Mouse (Mus musculus) urinary bladder, postnatal 10 days (tissue): ENCODE results near the gene Dapl1.

ENCODE experiments used
- DNase-seq: peaks from one replicate; pipeline ENCODE4 v3.0.0; 2022; ENCODE audit warnings: low spot score

The Dapl1 gene

GRCm38 (mm10) chr2:59484438-59484837 lies at the start of gene Dapl1:
TSS of gene Dapl1 (plus strand) at chr2:59484653.
- no peak for DNase-seq

GRCm38 (mm10) chr2:59434820-59435219 lies 49.6 kb upstream of the Dapl1 start:
- DNase-seq, result no peak

GRCm38 (mm10) chr2:59437684-59438393 lies 46.6 kb upstream of the Dapl1 start:
- peak; percentile 27 for DNase-seq

GRCm38 (mm10) chr2:59438479-59438935 lies 45.9 kb upstream of the Dapl1 start:
- no peak for DNase-seq

- DNase-seq, result no peak
Measured at GRCm38 (mm10) chr2:59439824-59440223, 44.6 kb upstream of the Dapl1 start.

- peak; percentile 30 for DNase-seq
Measured at GRCm38 (mm10) chr2:59440481-59440880, 44.0 kb upstream of the Dapl1 start.

GRCm38 (mm10) chr2:59441681-59442080 lies 42.8 kb upstream of the Dapl1 start:
- no peak for DNase-seq

- DNase-seq, result no peak
Measured at GRCm38 (mm10) chr2:59446671-59447070, 37.8 kb upstream of the Dapl1 start.

GRCm38 (mm10) chr2:59447712-59448111 lies 36.7 kb upstream of the Dapl1 start:
- no peak for DNase-seq

GRCm38 (mm10) chr2:59448516-59448915 lies 35.9 kb upstream of the Dapl1 start:
- DNase-seq, result no peak

- no peak for DNase-seq
Measured at GRCm38 (mm10) chr2:59448921-59449320, 35.5 kb upstream of the Dapl1 start.

- DNase-seq, result no peak
Measured at GRCm38 (mm10) chr2:59451675-59452074, 32.8 kb upstream of the Dapl1 start.

GRCm38 (mm10) chr2:59452102-59452501 lies 32.4 kb upstream of the Dapl1 start:
- DNase-seq, result no peak

- no peak for DNase-seq
Measured at GRCm38 (mm10) chr2:59462086-59462485, 22.4 kb upstream of the Dapl1 start.

GRCm38 (mm10) chr2:59463428-59464182 lies 20.8 kb upstream of the Dapl1 start:
- DNase-seq, result no peak

- DNase-seq, result no peak
Measured at GRCm38 (mm10) chr2:59465671-59466070, 18.8 kb upstream of the Dapl1 start.

- DNase-seq, result no peak
Measured at GRCm38 (mm10) chr2:59466358-59466757, 18.1 kb upstream of the Dapl1 start.

- no peak for DNase-seq
Measured at GRCm38 (mm10) chr2:59467085-59467484, 17.4 kb upstream of the Dapl1 start.

GRCm38 (mm10) chr2:59467976-59468375 lies 16.5 kb upstream of the Dapl1 start:
- DNase-seq, result no peak

GRCm38 (mm10) chr2:59469590-59470245 lies 14.7 kb upstream of the Dapl1 start:
- DNase-seq, result no peak

GRCm38 (mm10) chr2:59470326-59471031 lies 14.0 kb upstream of the Dapl1 start:
- no peak for DNase-seq
